Mouse (Mus musculus) cerebellum, adult 11 months (tissue): ENCODE data around the gene Ccdc183.

Source experiments
- DNase-seq: peaks from one replicate; pipeline ENCODE4 v3.0.0; 2022

The Ccdc183 gene

GRCm38 (mm10) chr2:25602526-25602925 is 15.0 kb downstream of the Ccdc183 start:
- DNase-seq, result no peak

GRCm38 (mm10) chr2:25600037-25600436 is 17.4 kb downstream of the Ccdc183 start:
- no peak for DNase-seq

GRCm38 (mm10) chr2:25598749-25599148 is 18.7 kb downstream of the Ccdc183 start:
- DNase-seq, result no peak

- DNase-seq, result no peak
These were observed 20.5 kb downstream of the Ccdc183 start for GRCm38 (mm10) chr2:25596765-25597510.

GRCm38 (mm10) chr2:25591863-25592262 is 25.6 kb downstream of the Ccdc183 start:
- peak; percentile 37 for DNase-seq

GRCm38 (mm10) chr2:25588227-25588907 is 29.1 kb downstream of the Ccdc183 start:
- no peak for DNase-seq

GRCm38 (mm10) chr2:25587290-25587689 is 30.2 kb downstream of the Ccdc183 start:
- no peak for DNase-seq

GRCm38 (mm10) chr2:25585601-25586000 is 31.9 kb downstream of the Ccdc183 start:
- DNase-seq, result peak; percentile 33

- no peak for DNase-seq
These were observed 32.6 kb downstream of the Ccdc183 start for GRCm38 (mm10) chr2:25584856-25585255.

GRCm38 (mm10) chr2:25584152-25584551 is 33.3 kb downstream of the Ccdc183 start:
- DNase-seq, result peak; percentile 53

GRCm38 (mm10) chr2:25583571-25583970 is 33.9 kb downstream of the Ccdc183 start:
- peak; percentile 33 for DNase-seq

GRCm38 (mm10) chr2:25583120-25583481 is 34.4 kb downstream of the Ccdc183 start:
- peak; percentile 43 for DNase-seq

GRCm38 (mm10) chr2:25582466-25583119 is 34.9 kb downstream of the Ccdc183 start:
- DNase-seq, result peak; percentile 62

- DNase-seq, result peak; percentile 90
These were observed 35.6 kb downstream of the Ccdc183 start for GRCm38 (mm10) chr2:25581901-25582301.

- DNase-seq, result peak; percentile 83
These were observed 36.1 kb downstream of the Ccdc183 start, which contains the start of gene Ajm1 for GRCm38 (mm10) chr2:25581294-25581864. TSS of gene Ajm1 (minus strand) at chr2:25581757.

GRCm38 (mm10) chr2:25580621-25581101 is 36.8 kb downstream of the Ccdc183 start:
- peak; percentile 46 for DNase-seq

GRCm38 (mm10) chr2:25579737-25580460 is 37.6 kb downstream of the Ccdc183 start:
- peak; percentile 80 for DNase-seq

GRCm38 (mm10) chr2:25578796-25579736 is 38.4 kb downstream of the Ccdc183 start:
- peak; percentile 66 for DNase-seq

- peak; percentile 56 for DNase-seq
These were observed 39.3 kb downstream of the Ccdc183 start for GRCm38 (mm10) chr2:25577951-25578795.
